Mouse (Mus musculus): ENCODE results near the gene Sept10.
A peak's percentile ranks its signal among the peaks of the same experiment; 100 is the strongest.

Gene Sept10

DNA sequence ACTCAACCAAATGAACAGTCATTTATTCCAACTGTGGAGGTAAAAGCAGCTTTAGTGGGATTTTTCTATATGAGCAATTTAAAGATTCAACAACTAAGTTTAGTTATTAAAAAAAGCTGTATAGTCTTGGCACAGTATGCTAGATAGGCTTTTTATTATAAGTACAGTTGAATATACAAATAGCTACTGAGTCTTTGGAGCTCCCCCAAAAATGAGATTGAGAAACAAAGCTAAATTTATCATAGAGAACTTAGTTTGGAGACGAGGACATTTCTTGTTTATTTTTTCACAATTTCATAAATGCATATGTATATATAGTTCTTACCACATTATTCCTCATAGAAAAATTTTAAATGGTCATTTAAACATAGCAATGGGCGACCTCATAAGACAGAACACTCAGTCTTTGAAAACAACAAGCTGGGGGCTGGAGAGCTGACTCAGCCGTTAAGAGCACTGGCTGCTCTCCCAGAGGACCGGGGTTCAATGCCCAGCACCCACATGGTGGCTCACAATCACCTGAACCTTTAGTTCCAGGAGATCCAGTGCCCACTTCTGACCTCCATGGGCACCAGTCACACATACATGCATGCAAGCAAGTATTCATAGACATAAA lies 7.7 kb upstream of the Sept10 start:
- no peak for DNase-seq (ENCODE audit: low read depth in 2 of 2, low spot score in 2 of 2)

DNA sequence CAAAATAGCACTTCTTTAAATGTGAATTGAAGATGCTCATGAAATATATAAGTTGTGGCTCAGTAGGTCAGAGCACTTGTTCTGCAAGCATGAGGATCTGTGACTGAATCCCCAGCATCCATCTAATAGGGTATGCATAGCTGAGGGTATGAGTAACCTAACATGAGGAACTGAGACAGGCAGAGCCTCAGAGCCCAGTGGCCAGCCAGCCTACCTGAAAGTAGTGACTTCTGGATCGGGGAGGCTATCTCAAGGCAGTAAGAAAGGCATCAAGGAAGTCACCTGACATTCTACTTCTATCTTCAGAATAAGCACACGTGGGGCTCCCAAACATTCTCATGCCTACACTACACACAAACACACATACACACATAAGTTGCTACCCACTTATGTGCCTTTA lies 3.5 kb upstream of the Sept10 start:
- no peak for DNase-seq (ENCODE audit: low read depth in 2 of 2, low spot score in 2 of 2)

DNA sequence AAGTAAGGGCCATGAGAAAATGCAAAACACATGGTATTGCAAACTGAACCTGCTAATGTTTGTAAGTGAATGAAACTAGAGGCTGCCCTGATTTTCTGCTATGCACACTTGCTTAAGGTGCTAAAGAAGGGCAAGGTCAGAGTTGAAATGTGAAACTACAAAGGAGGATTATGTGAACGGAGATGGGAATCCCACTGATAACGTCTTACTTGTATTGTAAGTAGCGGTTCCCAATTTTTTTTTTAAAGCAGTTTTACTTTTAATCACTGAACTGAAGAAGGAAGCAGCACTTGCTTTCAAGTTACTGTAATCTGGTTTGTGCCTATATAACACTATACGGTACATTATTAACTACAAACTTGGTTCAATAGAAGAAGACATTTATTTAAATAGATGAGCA lies 2.2 kb upstream of the Sept10 start:
- DNase-seq (ENCODE audit: low read depth in 2 of 2, low spot score in 2 of 2) = no peak

DNA sequence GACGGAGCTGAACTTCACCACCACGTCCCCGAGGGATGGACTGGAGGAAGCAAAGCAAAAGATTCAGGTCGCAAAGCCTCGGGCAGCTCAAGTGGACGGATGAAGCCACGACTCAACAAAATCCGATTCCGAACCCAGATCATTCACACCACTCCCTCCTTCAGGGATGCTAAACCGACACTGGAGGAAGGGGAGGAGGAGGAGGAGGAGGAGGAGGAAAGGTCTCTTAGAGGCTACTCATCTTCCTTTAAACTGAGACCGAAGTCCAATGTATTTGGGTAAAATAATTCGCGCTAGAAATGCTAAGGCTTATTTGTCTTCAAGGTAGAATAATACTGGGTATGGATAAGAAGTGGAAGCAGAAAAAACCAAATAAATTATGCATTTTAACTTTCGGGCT lies 1.7 kb upstream of the Sept10 start:
- DNase-seq (ENCODE audit: low read depth in 2 of 2, low spot score in 2 of 2) = no peak

DNA sequence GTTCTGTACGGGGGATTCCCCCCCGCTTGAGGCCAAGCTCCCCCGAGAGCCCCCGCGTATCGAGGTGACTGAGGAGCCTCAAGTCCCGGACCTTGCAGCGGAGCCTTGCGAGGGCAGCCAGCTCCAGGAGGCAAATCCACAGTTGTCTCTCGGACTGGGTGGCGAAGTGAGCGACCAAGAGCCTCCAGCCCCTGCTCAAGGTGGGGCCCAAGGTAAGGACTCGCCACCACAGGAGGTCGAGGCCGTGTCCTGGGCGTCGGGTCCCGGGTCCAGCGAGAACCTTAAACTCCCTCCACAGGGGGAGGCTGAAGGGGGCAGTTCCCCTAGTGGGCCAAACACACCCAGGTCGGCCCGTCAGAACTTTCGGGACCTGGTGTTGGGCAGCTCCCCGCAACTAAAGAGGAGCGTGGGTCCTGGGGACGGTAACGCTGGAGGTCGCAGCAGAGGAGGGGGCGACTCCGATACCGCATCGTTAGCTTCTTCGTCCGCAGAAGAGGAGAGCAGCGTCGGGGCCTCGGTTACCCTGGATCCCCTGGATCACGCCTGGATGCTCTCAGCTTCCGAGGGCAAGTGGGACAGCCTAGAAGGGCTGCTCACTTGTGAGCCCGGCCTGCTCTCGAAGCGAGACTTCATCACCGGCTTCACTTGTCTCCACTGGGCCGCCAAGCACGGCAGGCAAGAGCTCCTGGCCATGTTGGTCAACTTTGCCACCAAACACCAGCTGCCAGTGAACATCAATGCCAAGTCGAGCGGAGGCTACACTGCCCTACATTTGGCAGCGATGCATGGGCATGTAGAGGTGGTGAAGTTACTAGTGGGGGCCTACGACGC lies 839 bp upstream of the Sept10 start:
- peak; percentile 3 to 7 for DNase-seq (ENCODE audit: low read depth in 2 of 2, low spot score in 2 of 2)

DNA sequence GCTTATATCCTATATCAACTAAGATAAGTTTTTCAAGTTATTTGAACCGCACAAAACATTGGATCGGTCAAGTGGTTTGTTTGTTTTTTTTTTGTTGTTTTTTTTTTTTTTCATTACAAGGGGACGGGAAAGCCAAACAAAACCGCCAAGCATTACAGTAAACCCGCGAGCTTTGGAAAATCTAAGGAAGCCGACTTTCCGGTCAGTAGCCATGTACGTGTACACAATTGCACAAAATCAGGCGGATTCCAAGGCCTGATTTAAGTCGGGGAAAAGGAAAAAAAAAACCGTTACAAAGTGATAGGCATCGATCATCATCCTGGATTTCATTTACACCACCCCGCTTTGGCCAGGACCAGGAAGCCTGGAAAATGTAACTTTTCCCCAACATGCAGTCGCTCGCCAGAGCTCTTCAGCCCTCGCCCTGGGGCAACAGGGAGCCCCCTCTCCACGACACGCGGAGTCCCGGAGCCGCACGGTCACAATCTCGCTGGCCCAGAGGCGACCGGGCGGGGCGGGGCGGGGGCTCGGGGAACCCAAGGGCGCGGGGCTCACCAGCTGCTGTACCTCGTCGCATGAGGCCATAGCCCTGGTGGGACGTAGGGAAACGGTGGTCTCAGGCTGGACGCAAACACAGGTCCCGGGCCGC lies 699 bp downstream of the Sept10 start:
- DNase-seq (ENCODE audit: low read depth in 2 of 2, low spot score in 2 of 2) = no peak

DNA sequence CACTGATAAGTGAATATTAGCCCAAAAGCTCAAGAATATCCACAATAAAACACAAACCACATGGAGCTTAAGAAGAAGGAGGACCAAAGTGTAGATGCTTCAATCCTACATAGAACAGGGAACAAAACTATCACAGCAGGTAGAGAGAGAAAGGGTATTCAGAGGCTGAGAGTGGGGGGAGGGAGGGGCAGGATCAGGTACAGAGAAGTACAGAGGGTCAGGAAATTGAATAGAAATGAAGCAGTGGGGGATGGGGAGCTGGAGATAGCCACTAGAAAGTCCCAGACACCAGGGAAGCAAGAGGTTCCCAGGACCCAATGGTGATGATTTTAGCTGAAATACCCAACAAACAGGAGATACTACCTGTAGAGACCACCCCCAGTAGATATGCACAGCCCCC lies 21.6 kb downstream of the Sept10 start:
- DNase-seq (ENCODE audit: low read depth in 2 of 2, low spot score in 2 of 2) = no peak

DNA sequence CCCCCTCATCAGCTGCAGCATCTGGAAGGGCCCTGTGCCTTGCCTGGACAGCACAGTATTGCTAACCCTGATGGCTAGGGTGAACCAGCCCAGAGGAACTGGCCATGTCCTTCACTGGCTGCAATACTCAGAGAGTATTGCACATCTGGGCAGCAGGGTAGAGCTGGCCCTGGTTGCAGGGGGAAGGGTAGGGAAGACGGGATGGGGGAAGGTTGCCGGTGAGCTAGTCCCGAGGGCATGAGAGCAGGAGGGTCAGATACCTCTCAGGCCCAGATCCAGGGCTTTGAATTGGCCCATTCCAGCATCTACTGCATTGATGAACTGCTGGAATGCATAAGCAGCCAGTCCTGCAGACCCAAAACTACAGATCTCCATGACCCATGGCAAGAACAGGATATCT lies 24.9 kb downstream of the Sept10 start:
- DNase-seq (ENCODE audit: low read depth in 2 of 2, low spot score in 2 of 2) = no peak

DNA sequence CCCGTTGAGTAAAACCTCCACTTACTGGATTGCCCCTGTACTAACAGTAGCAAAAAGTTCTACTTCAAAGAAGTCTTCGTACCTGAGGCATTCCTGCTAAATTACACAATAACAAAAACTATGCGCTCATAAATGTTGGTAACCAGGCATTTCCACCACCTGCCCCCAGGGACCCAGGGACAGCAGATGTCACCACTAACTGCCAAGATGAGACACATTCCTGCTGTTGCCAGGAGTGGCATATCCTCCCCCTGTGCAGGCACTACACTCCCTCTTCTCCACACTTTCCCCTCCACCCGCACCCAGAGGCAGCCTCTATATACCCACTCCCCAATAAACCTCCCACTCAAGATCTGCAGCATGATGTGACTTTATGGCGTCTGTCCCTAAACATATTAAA lies 26.8 kb downstream of the Sept10 start:
- DNase-seq (ENCODE audit: low read depth in 2 of 2, low spot score in 2 of 2) = no peak

DNA sequence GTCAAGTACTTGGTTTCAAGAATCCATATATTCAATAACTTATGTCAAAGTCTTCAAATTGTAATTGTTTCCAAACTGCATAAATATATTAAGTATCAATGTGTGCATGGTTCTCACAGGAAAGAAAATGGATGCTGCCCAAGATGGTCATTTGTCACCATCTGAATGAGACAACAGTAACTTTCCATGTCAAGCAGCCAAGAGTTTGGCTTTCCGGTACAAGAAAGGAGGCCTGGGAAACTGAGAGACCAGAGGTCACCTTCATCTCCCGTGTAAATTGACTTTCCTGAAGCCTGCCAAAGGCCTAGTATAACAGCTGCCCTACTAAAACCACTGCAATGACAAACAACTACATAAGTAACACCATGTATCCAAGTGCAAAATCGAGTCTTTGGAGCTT lies 39.3 kb downstream of the Sept10 start:
- no peak for DNase-seq (ENCODE audit: low read depth in 2 of 2, low spot score in 2 of 2)

DNA sequence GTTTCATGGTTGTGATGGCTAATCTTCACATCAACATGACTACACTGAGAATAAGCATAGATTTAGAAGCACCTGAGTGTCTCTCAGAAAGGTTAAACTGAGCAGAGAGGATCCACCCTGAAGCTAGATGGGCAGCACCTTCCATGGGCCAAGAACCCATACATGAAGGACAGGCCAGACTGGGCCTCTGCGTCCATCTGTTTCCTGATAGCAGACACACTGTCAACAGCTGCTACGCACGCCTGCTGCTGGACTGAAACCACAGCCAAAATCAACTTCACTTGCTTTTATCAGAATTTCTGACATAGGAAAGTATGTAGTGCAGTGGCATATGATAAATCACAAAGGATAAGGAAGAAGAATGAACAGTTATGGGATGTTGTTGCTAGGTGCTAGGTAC lies 42.0 kb downstream of the Sept10 start:
- DNase-seq (ENCODE audit: low read depth in 2 of 2, low spot score in 2 of 2) = no peak

DNA sequence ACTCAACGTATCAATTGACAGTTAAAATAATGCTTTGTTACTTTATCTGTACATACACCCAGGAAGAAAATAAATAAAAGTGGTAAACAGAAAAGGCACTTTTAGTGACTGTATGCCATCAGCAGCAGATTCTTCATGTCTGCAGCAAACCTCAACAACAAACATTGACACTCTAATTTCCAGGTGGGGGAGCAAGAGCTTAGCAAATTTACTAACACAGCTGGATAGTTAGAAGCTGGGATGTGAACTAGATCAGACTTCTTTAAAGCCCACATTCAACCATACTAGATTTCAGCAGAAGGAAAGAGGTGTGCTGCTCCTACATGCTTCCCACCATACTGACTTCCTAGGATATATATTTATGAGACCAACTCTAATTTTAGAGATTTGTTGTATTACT lies 49.1 kb downstream of the Sept10 start:
- no peak for DNase-seq (ENCODE audit: low read depth in 2 of 2, low spot score in 2 of 2)

DNA sequence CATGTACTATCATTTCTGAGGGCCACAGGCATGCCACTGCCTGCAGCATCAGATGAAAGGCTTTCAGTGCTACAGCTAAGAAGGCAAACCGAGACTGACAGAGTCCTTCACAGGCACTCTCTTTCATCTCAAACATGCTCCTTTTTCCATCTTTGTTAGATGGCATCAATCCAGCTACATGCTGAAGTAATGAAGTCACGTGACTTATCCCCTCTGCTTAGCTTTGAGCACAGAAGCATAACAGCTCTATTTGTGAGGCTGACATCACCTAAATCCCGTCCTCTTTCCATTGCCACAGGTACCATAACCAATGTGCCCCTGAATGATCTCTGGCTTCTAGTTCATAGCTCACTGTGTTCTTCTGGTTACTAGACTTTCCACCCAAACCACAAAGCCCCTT lies 50.6 kb downstream of the Sept10 start:
- no peak for DNase-seq (ENCODE audit: low read depth in 2 of 2, low spot score in 2 of 2)

DNA sequence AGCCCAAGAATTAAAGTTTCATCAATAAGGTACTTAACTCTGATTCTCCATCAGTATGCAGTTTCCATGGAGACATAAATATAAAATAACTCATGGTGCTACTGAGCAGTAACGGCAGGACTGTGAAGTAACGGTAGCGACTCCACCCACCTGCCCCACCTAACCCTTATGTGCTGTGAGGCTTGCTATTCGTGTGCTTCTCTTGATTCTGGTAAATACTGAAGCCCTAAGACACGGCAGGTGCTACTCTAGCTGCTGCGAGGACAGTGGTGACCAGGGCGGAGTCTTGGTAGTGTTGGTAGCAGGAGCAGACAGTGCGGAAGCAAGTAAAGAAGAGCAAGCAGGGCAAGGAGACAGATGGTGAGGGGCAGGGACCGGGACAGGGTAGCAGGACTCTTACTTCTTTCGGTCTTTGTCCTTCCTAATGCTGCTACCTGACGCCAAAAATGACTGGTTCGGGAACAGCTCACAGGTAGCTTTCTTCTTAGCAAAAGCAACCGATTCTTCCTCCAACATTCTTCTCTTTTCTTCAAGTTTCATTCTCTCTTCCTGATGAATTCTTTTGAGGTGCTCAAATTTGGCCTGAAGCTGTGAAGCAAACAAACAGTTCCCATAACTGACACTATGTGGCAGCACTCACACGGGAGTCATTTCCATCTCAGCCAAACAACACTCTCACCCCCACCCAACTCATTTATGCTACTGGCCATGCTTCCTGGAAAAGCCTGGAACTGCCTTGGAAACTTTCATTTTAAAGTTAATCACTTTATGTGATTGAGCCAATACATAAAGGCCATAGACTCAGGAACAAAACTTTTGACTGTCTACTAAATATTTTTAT lies 55.3 kb downstream of the Sept10 start:
- no peak for DNase-seq (ENCODE audit: low read depth in 2 of 2, low spot score in 2 of 2)

DNA sequence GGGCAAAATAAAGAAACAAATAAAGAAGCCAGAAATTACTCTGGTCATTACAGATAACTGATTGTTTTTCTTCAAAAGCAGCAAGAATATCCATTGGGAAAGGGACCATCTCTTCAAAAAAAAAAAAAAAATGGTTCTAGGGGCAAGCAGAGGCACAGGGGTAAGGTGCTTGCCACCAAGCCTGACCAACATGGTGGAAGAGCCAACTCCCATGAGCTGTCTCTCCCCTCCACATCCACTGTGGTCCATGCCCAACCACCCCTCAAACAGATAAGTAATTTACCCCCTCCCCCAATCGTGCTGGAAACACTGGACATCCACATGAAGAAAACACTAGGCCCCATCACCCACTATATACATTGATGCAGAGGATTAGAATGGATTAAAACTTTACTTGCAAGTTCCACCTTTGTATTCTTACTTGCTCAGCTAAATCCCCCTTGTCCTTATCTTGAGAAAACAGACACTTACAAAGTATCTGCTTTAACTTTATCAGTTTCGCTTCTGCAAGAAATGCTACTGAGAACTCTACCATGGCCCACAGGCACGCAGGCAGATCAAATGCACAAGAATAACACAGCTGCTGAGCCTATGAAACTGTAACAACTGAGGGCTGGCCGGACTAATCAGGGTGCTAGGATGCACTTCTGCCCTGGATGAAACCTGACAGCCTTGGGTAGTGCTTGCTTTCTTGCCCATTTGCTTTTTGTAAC lies 59.3 kb downstream of the Sept10 start:
- no peak for DNase-seq (ENCODE audit: low read depth in 2 of 2, low spot score in 2 of 2)

DNA sequence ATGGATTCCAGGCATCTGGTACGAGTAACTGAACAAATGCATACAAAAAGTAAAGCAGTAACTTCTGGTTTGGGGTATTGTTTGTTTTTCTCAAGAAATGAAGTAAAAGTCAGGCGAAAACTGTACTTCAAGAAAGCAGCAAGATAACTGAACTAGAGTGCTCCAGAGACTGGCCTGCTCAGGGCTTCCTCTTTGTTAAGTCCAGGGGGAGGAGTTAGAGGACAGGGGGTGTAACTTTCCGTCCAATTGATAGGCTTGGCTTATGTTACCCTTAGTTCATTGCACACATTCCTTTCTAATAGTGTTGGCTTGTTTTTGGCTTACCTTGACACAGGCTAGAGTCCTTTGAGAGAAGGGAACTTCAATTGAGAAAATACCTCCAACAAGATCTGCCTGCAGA lies 63.0 kb downstream of the Sept10 start:
- DNase-seq (ENCODE audit: low read depth in 2 of 2, low spot score in 2 of 2) = no peak

DNA sequence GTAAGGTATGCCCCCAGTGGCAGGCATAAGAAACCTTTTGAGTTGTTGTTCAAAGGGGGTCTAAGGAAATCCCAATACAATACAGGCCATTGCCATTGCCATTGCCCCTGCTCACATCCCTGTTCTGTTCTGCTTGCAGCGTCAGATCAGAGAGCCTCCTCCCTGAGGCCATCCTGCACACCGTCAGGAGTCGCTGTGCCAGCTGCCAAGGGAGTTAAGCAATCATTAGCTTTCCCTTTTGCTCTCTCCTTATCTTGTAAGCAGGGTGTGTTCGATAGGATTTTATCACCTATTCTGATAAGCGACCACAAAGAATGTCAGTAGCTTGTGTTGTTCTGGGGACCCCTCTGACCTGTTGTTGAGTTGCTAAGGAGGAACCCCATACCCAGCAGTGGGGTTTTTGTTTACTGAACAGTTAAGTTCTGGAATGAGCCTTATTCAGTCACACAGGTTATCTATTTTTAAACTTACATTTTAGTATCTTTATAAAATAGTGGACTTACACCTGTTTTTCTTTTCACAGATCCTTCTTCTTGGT lies 69.0 kb downstream of the Sept10 start:
- no peak for DNase-seq (ENCODE audit: low read depth in 2 of 2, low spot score in 2 of 2)

DNA sequence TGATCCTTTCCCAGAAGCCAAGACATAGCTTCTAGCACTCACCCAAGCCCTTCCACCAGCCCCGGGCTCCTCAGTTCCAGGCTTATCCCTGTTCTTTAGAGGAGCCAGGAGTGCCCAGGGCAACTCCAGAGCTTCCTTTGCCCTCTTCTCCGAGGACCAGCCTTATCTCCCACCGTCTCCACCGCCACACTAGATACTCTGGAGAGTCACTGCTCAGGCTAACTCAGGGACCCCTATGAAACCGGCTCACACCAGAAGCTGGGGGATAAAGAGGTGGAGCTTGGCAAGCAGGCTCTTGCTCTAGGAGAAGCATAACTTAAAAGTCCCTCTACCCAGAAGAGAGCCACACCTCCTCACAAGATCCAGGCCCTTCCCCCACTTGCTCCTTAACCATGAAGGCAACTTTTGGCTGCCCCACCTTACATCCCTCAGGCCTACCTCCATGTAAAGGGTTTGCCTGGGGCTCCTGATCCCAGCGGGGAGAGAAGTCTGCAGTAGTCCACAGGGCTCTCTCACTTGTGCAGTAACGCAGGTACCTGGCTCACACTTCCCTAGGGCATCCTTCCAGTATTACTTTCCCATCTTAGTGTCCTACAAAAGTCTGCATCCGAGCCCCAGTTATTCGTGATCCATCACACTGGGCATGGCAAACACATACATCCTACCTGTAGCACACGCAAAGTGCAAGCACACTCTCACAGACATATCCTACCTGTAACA lies 70.5 kb downstream of the Sept10 start:
- DNase-seq (ENCODE audit: low read depth in 2 of 2, low spot score in 2 of 2) = no peak

DNA sequence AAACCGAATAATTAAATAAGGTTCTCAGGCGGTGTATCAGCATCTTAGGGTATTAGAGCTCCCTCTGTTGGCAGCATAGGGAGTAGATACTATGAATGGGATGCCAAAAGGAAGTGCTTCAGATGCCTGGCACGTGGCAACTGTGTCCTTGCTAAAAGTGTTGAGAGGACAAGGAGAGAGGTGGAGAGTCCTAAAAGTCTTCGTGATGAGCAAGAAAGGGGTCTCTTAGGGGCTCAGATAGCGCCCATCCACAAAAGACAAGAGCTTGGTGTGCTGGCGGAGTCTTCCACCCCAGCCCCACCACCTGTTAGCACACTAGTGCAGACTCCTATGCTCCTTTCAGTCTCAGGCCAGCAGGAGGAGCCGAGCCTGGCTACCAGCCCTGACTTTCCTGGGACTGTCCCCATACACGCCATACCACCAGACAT lies 71.7 kb downstream of the Sept10 start:
- no peak for DNase-seq (ENCODE audit: low read depth in 2 of 2, low spot score in 2 of 2)

DNA sequence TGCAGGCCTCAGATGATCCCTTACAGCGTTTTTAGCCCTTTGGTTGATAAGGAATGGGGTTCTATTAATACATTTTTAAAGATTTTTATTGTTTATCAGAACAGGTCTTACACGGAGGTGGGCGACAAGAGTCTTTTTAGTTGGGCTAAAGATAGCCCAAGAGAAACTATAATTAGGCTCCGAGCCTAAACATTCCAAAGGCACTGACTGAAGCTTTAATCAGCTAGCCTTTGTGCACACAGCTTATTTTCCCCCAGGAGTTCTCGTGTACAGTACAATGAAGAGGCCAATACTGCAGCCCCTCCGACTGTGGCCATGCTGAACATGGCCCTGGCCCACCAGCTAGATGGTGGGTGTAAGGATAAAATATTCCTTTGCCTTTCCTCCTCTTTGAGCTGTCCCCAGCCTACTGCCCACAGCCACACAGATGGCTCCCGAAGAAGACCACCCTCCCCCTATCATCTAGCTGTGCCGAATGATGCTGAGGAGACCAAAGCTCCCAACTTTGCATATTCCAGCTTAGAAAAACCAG lies 88.1 kb downstream of the Sept10 start:
- no peak for DNase-seq (ENCODE audit: low read depth in 2 of 2, low spot score in 2 of 2)
